14 mouse cellular contexts compared by ENCODE assay signal in the genomic region with DNA sequence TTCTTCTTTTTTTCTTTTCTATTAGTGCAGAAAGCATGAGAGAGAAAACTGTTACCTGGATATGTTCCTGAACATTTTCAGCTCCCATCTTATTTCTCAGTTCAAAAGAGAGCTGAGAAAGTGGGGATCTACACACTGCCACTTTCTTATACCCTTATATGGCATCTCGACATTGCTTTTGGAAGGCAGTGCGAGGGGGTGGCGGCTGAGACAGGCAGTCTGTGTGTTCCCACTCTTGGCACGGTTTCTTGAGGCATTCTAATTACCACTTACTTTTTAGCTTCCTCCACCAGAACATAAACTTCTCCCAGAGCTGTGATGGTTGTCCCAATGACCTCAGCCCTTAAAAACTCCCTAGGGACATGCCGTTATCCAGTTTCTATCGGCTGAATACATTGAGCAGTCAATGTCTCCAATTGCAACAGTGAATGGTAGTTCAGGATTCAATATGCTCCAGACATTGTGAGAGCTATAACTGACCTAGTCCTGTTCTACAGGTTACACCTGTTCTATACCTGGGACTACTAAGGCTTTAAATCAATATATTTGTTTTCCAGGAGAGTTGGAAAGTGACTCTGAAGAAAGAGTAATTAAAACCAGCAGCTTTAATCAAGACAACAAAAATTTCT.
DNase-seq lines count a peak whose midpoint lies in the region; ATAC-seq and TF ChIP-seq lines count a peak whose summit lies in the region.
"Had no signal": no experiment of that assay in that cellular context is flagged by ENCODE, and none has a peak within 500 bp of the region (broad histone marks: within the 10 kb centered on the region; RNA-seq: fewer than 3 reads in every experiment).

No protein-coding gene starts in this region.

- no peaks in the 10 kb centered on the region for H3K4me1 ChIP-seq in forebrain, embryonic 15.5 days
- H3K4me1 ChIP-seq in forebrain, embryonic 11.5 days (replicated peaks; ENCODE audit: control insufficient read depth, insufficient read depth, low read length): no peaks in the 10 kb centered on the region
- no peaks in the 10 kb centered on the region for H3K4me1 ChIP-seq in embryonic facial prominence, embryonic 15.5 days
- H3K4me1 ChIP-seq in olfactory bulb, adult 2 months (ENCODE audit: control insufficient read depth, insufficient read depth, low read length): peaks cover 5% of the 10 kb centered on the region; the same call in 1 of the 2 replicates
- no peaks in the 10 kb centered on the region for H3K4me1 ChIP-seq in heart, embryonic 10.5 days
- H3K4me1 ChIP-seq in midbrain, embryonic 15.5 days: no peaks in the 10 kb centered on the region
- H3K4me1 ChIP-seq: heart, embryonic 13.5 days; liver, embryonic 12.5 days had no signal

- WGBS in forebrain, embryonic 15.5 days: 54% methylated on average over 6 of the region's 6 CpGs
- 78% methylated on average over 6 of the region's 6 CpGs for WGBS in forebrain, embryonic 11.5 days
- WGBS in embryonic facial prominence, embryonic 15.5 days: 59% methylated on average over 6 of the region's 6 CpGs
- 22% methylated on average over 6 of the region's 6 CpGs for WGBS in olfactory bulb, adult 2 months
- 81% methylated on average over 6 of the region's 6 CpGs for WGBS in heart, embryonic 10.5 days
- WGBS in midbrain, embryonic 15.5 days: 71% methylated on average over 6 of the region's 6 CpGs

- no peak for DNase-seq in forebrain, embryonic 11.5 days (ENCODE audit: low spot score)
- peak; percentile 42 for DNase-seq in layer of hippocampus, adult 9-10 months (ENCODE audit: low spot score)
- DNase-seq in adrenal gland, postnatal 10 days: no peak
- no peak for DNase-seq in heart, embryonic 10.5 days (ENCODE audit: low spot score)
- DNase-seq: cerebellum, postnatal 36 days; kidney, postnatal 25 days; lung, postnatal 36 days had no signal

- TF ChIP-seq POLR2A in olfactory bulb, adult 2 months (IDR thresholded peaks at IDR 0.05; ENCODE audit: insufficient read depth, low read depth, low read length): no peak

- ATAC-seq in forebrain, embryonic 15.5 days (replicated peaks): 0 out of 2 replicates have a peak, but pooled peaks have one; percentile 38
- ATAC-seq in forebrain, embryonic 11.5 days (replicated peaks; ENCODE audit: low FRiP score): no peak
- peak; percentile 63; the same call in 1 of the 2 replicates for ATAC-seq in embryonic facial prominence, embryonic 15.5 days (ENCODE audit: insufficient number of reproducible peaks, low FRiP score, low TSS enrichment, low read depth)
- ATAC-seq in midbrain, embryonic 15.5 days (replicated peaks): no peak
- ATAC-seq: liver, embryonic 12.5 days had no signal

- no peak for TF ChIP-seq CTCF in olfactory bulb, adult 2 months (IDR thresholded peaks at IDR 0.05; ENCODE audit: insufficient read depth, low read depth, low read length)

- no peaks in the 10 kb centered on the region for H3K9me3 ChIP-seq in forebrain, embryonic 15.5 days
- H3K9me3 ChIP-seq in forebrain, embryonic 11.5 days (ENCODE audit: control insufficient read depth, low read length): no peaks in the 10 kb centered on the region
- no peaks in the 10 kb centered on the region for H3K9me3 ChIP-seq in embryonic facial prominence, embryonic 15.5 days (replicated peaks)
- no peaks in the 10 kb centered on the region for H3K9me3 ChIP-seq in heart, embryonic 10.5 days
- no peaks in the 10 kb centered on the region for H3K9me3 ChIP-seq in midbrain, embryonic 15.5 days
- H3K9me3 ChIP-seq: heart, embryonic 13.5 days; liver, embryonic 12.5 days had no signal

- H3K4me3 ChIP-seq in forebrain, embryonic 15.5 days: no peak overlapping the region
- H3K4me3 ChIP-seq in forebrain, embryonic 11.5 days (ENCODE audit: low read depth, low read length): no peak overlapping the region
- H3K4me3 ChIP-seq in embryonic facial prominence, embryonic 15.5 days (replicated peaks): no peak overlapping the region
- H3K4me3 ChIP-seq in olfactory bulb, adult 2 months (ENCODE audit: insufficient read depth, low read depth, low read length): no peak overlapping the region
- H3K4me3 ChIP-seq in heart, embryonic 10.5 days: no peak overlapping the region
- H3K4me3 ChIP-seq in midbrain, embryonic 15.5 days: no peak overlapping the region
- H3K4me3 ChIP-seq: erythroblast, embryonic 14.5 days; heart, embryonic 13.5 days; liver, embryonic 12.5 days had no signal

- no peak overlapping the region for H3K4me2 ChIP-seq in forebrain, embryonic 15.5 days (replicated peaks)
- H3K4me2 ChIP-seq in forebrain, embryonic 11.5 days (ENCODE audit: low read depth, low read length, severe bottlenecking): no peak overlapping the region
- H3K4me2 ChIP-seq in embryonic facial prominence, embryonic 15.5 days (replicated peaks): no peak overlapping the region
- H3K4me2 ChIP-seq in midbrain, embryonic 15.5 days: no peak overlapping the region
- H3K4me2 ChIP-seq: heart, embryonic 13.5 days; liver, embryonic 12.5 days had no signal

- H3K9ac ChIP-seq in forebrain, embryonic 15.5 days (replicated peaks): no peak overlapping the region
- H3K9ac ChIP-seq in forebrain, embryonic 11.5 days (ENCODE audit: low read length): no peak overlapping the region
- H3K9ac ChIP-seq in embryonic facial prominence, embryonic 15.5 days: no peak overlapping the region
- H3K9ac ChIP-seq in midbrain, embryonic 15.5 days: no peak overlapping the region
- H3K9ac ChIP-seq: heart, embryonic 13.5 days; liver, embryonic 12.5 days had no signal

- no peak overlapping the region for H3K27ac ChIP-seq in forebrain, embryonic 15.5 days (replicated peaks)
- H3K27ac ChIP-seq in forebrain, embryonic 11.5 days (ENCODE audit: low read depth, low read length): no peak overlapping the region
- H3K27ac ChIP-seq in embryonic facial prominence, embryonic 15.5 days (replicated peaks): no peak overlapping the region
- H3K27ac ChIP-seq in olfactory bulb, adult 2 months (ENCODE audit: insufficient read depth, low read depth, low read length): peak overlapping the region; percentile 82
- H3K27ac ChIP-seq in heart, embryonic 10.5 days: no peak overlapping the region
- H3K27ac ChIP-seq in midbrain, embryonic 15.5 days: no peak overlapping the region
- H3K27ac ChIP-seq: heart, embryonic 13.5 days; liver, embryonic 12.5 days had no signal

- H3K36me3 ChIP-seq in forebrain, embryonic 15.5 days: no peaks in the 10 kb centered on the region
- no peaks in the 10 kb centered on the region for H3K36me3 ChIP-seq in forebrain, embryonic 11.5 days (ENCODE audit: control insufficient read depth, insufficient read depth, low read length)
- H3K36me3 ChIP-seq in embryonic facial prominence, embryonic 15.5 days: no peaks in the 10 kb centered on the region
- no peaks in the 10 kb centered on the region for H3K36me3 ChIP-seq in heart, embryonic 10.5 days
- H3K36me3 ChIP-seq in midbrain, embryonic 15.5 days (replicated peaks): no peaks in the 10 kb centered on the region
- H3K36me3 ChIP-seq: heart, embryonic 13.5 days; liver, embryonic 12.5 days had no signal

- H3K27me3 ChIP-seq in forebrain, embryonic 15.5 days: no peaks in the 10 kb centered on the region
- no peaks in the 10 kb centered on the region for H3K27me3 ChIP-seq in forebrain, embryonic 11.5 days (ENCODE audit: control insufficient read depth, insufficient read depth, low read length)
- no peaks in the 10 kb centered on the region for H3K27me3 ChIP-seq in embryonic facial prominence, embryonic 15.5 days
- H3K27me3 ChIP-seq in heart, embryonic 10.5 days (ENCODE audit: insufficient read depth, poor library complexity, severe bottlenecking): no peaks in the 10 kb centered on the region
- no peaks in the 10 kb centered on the region for H3K27me3 ChIP-seq in midbrain, embryonic 15.5 days (replicated peaks)
- H3K27me3 ChIP-seq: heart, embryonic 13.5 days; liver, embryonic 12.5 days had no signal

Comparison
In these comparisons a context has a peak if more than half of its experiments do, and no peak if none do; other contexts are left out.
1. ATAC-seq: peak in forebrain, embryonic 15.5 days (single experiment) and embryonic facial prominence, embryonic 15.5 days (single experiment); none in forebrain, embryonic 11.5 days (single experiment) and midbrain, embryonic 15.5 days (single experiment).